Mouse (Mus musculus) heart, postnatal 25 days (tissue): Measurements from ENCODE around the gene Kcnrg. TPM values are rescaled to one million over a fixed set of nuclear protein-coding genes. Genes with fewer than 3 reads are reported as not detected.
A peak's percentile ranks its signal among the peaks of the same experiment; 100 is the strongest.

Experiments
- DNase-seq: peaks from one replicate; pipeline ENCODE4 v3.0.0; 2022; ENCODE audit warnings: low spot score
- intact Hi-C: fragments of 180-260 bp; cut with DNase I; formaldehyde crosslinking; loops from one replicate; pipeline ENCODE4 v1.15.1; 2025
- microRNA-seq: library from miRNA; unstranded; fragments of <30 nt; microRNA quantifications from one replicate; pipeline ENCODE4 v1.2.0, GENCODE M21; 2022
- total RNA-seq, 2 experiments: library from RNA; stranded (reverse); gene quantifications; 2 replicates each; pipeline ENCODE4 v1.2.3; 2021

Gene Kcnrg
- total RNA-seq, 2 experiments from 2014 or later: 0.13 TPM; not detected in 1

GRCm38 (mm10) chr14:61620371-61620770 lies 13.1 kb downstream of the Kcnrg start:
- intact Hi-C loops: no loop called here

GRCm38 (mm10) chr14:61635969-61636368 lies 28.7 kb downstream of the Kcnrg start:
- intact Hi-C loops: no loop called here

More at GRCm38 (mm10) chr14:61620371-61620770, 13.1 kb downstream of the Kcnrg start:
- DNase-seq: no peak

GRCm38 (mm10) chr14:61642668-61643067 lies 35.4 kb downstream of the Kcnrg start:
- intact Hi-C loops: loop anchor here (10.0 kb wide), 1 partner anchor 1622 kb away; no protein-coding TSS in a partner anchor
- no peak for DNase-seq

More at GRCm38 (mm10) chr14:61635969-61636368, 28.7 kb downstream of the Kcnrg start:
- no peak for DNase-seq

GRCm38 (mm10) chr14:61645547-61645946 lies 38.3 kb downstream of the Kcnrg start:
- intact Hi-C loops: loop anchor here (5.0 to 10.0 kb wide), 2 partner anchors 73 to 1619 kb away; no protein-coding TSS in a partner anchor
- DNase-seq: no peak

GRCm38 (mm10) chr14:61647182-61647880 lies 40.1 kb downstream of the Kcnrg start:
- intact Hi-C loops: loop anchor here (2.0 to 10.0 kb wide), 3 partner anchors 49 to 1617 kb away; partner anchors contain the start of gene Trim13
- DNase-seq: peak; percentile 5

- peak; percentile 8 for DNase-seq
- intact Hi-C loops: loop anchor here (2.0 to 10.0 kb wide), 3 partner anchors 49 to 1617 kb away; partner anchors contain the start of gene Trim13
Observed at GRCm38 (mm10) chr14:61647881-61648684, 40.8 kb downstream of the Kcnrg start.

GRCm38 (mm10) chr14:61648685-61649504 lies 41.6 kb downstream of the Kcnrg start:
- intact Hi-C loops: loop anchor here (5.0 to 10.0 kb wide), 2 partner anchors 77 to 1616 kb away; no protein-coding TSS in a partner anchor
- peak; percentile 89 for DNase-seq

GRCm38 (mm10) chr14:61650291-61650960 lies 43.2 kb downstream of the Kcnrg start:
- intact Hi-C loops: loop anchor here (2.0 to 10.0 kb wide), 4 partner anchors 30 to 684 kb away; no protein-coding TSS in a partner anchor
- no peak for DNase-seq

- no peak for DNase-seq
- intact Hi-C loops: loop anchor here (10.0 kb wide), 2 partner anchors 598 to 678 kb away; no protein-coding TSS in a partner anchor
Observed at GRCm38 (mm10) chr14:61656469-61656868, 49.2 kb downstream of the Kcnrg start.

GRCm38 (mm10) chr14:61661496-61661895 lies 54.2 kb downstream of the Kcnrg start:
- no peak for DNase-seq
- intact Hi-C loops: no loop called here

- no peak for DNase-seq
- intact Hi-C loops: no loop called here
Observed at GRCm38 (mm10) chr14:61662307-61662706, 55.0 kb downstream of the Kcnrg start.

Small RNA genes lying within 50 kb of the gene (microRNA-seq; reads per million reads assigned to microRNA genes)
- gene Mir15a (1,521 reads per million, percentile 82 among the genes with 10 or more reads in this experiment), gene Mir16-1 (1,373 reads per million, percentile 81 among the genes with 10 or more reads in this experiment)

Other genes starting within 250 kb of the Kcnrg start
- gene Ebpl, start 247.0 kb upstream of the Kcnrg start, total RNA-seq: 1 to 10 TPM; 1.3 TPM
- 10 to 100 TPM; 49.8 to 51.0 TPM for gene Kpna3, start 167.6 kb upstream of the Kcnrg start, total RNA-seq
- 10 to 100 TPM; 55.8 to 63.8 TPM for gene Spryd7, start 50.6 kb upstream of the Kcnrg start, total RNA-seq
- gene Trim13, start 9.2 kb upstream of the Kcnrg start, total RNA-seq: 1 to 10 TPM; 7.9 to 8.6 TPM